Mouse (Mus musculus) liver, embryonic 12.5 days (tissue): ENCODE measurements around the gene Oxa1l. TPM values are rescaled to one million over a fixed set of nuclear protein-coding genes. Genes with fewer than 3 reads are reported as not detected.

Experiments
- ATAC-seq: fragments of 200-750 bp; cut with Nextera tagmentation; 2 replicates; pipeline ENCODE4 v1.8.0; 2017; ENCODE audit warnings: moderate number of reproducible peaks, mild to moderate bottlenecking, moderate library complexity
- H3K27ac ChIP-seq: fragments of 300-500 bp; sonication (generic); 2 replicates; pipeline ENCODE4 v1.5.1; 2016; ENCODE audit warnings: mild to moderate bottlenecking
- H3K27me3 ChIP-seq: fragments of 300-500 bp; sonication (generic); replicated peaks from 2 replicates; pipeline ENCODE4 v1.6.1; 2016; ENCODE audit warnings: mild to moderate bottlenecking, moderate library complexity
- H3K36me3 ChIP-seq: fragments of 300-500 bp; sonication (generic); 2 replicates; pipeline ENCODE4 v1.6.1; 2016; ENCODE audit warnings: mild to moderate bottlenecking, moderate library complexity
- H3K4me1 ChIP-seq: fragments of 300-500 bp; sonication (generic); 2 replicates; pipeline ENCODE4 v1.6.1; 2016
- H3K4me2 ChIP-seq: fragments of 300-500 bp; sonication (generic); 2 replicates; pipeline ENCODE4 v1.6.1; 2016; ENCODE audit warnings: mild to moderate bottlenecking, moderate library complexity
- H3K4me3 ChIP-seq: fragments of 300-500 bp; sonication (generic); 2 replicates; pipeline ENCODE4 v1.5.1; 2016; ENCODE audit warnings: mild to moderate bottlenecking, moderate library complexity
- H3K9ac ChIP-seq: fragments of 300-500 bp; sonication (generic); 2 replicates; pipeline ENCODE4 v1.6.1; 2016; ENCODE audit warnings: mild to moderate bottlenecking, moderate library complexity
- H3K9me3 ChIP-seq: fragments of 300-500 bp; sonication (generic); replicated peaks from 2 replicates; pipeline ENCODE4 v1.6.1; 2016; ENCODE audit warnings: mild to moderate bottlenecking, moderate library complexity
- WGBS: fragments of 180-500 bp; shearing (Covaris S2); methylation state at CpG from one replicate; pipeline ENCODE4 v1.1.7; 2016; ENCODE audit not compliant: insufficient replicate concordance; 5-methylcytosine and 5-hydroxymethylcytosine counted together
- polyA plus RNA-seq: library from polyadenylated mRNA; unstranded; fragments of >200 nt; fragmentation: Nextera tagmentation; extraction: Ambion mirVana; gene quantifications from 2 replicates; pipeline ENCODE4 v1.2.1, GENCODE M21; 2016

The Oxa1l gene
- polyA plus RNA-seq, 1 experiment from 2014 or later: 24.9 TPM

DNA sequence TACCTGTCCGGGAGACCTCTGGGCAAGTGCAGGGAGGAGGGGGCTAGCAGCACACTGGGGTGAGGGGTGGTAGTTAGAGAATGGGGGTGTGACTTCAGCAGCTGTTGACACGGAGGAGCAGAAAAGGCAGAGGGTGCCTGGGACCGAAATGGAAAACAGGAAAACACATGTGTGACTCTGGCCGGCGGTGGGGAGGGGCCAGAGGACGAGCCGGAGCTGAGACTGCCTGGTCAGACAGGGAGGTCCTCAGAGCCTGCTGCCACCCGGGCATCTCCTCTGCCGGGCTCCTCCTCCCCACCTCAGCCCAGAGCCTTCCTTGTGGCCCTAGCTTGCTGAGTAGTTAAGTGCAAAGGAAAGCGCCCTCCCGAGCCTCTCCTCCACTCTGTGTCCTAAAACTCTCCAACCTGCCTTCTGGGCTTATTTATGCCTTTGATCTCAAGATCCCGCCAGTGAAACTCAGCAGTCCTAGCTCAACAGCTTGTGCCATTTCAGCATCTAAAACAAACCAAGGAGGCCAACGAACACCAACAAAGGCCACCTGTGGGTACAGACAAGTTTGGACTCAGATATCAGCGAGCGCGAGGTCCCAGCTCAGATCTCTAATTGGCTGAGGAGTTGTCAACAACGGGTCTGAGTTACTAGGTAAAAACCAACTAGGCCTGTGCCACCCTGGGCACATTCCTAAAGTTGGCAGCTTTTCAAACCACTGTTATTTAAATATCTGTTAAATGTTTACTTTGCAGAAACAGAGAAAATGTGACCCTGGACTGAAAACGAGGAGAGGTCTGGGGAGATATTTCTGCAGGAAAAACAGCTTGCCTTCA, 53.5 kb downstream of the Oxa1l start:
- ATAC-seq: no peak
- no peaks in the 10 kb centered on the region for H3K9me3 ChIP-seq
- peaks cover 59% of the 10 kb centered on the region for H3K4me1 ChIP-seq
- 0 out of 2 replicates have a peak overlapping the region, but pooled peaks have one; percentile 2 for H3K9ac ChIP-seq
- no peak overlapping the region for H3K27ac ChIP-seq
- H3K27me3 ChIP-seq: no peaks in the 10 kb centered on the region
- H3K36me3 ChIP-seq: no peaks in the 10 kb centered on the region
- WGBS: 19% methylated on average over 18 of the region's 18 CpGs
- H3K4me3 ChIP-seq: no peak overlapping the region
- H3K4me2 ChIP-seq: peak overlapping the region; percentile 51

DNA sequence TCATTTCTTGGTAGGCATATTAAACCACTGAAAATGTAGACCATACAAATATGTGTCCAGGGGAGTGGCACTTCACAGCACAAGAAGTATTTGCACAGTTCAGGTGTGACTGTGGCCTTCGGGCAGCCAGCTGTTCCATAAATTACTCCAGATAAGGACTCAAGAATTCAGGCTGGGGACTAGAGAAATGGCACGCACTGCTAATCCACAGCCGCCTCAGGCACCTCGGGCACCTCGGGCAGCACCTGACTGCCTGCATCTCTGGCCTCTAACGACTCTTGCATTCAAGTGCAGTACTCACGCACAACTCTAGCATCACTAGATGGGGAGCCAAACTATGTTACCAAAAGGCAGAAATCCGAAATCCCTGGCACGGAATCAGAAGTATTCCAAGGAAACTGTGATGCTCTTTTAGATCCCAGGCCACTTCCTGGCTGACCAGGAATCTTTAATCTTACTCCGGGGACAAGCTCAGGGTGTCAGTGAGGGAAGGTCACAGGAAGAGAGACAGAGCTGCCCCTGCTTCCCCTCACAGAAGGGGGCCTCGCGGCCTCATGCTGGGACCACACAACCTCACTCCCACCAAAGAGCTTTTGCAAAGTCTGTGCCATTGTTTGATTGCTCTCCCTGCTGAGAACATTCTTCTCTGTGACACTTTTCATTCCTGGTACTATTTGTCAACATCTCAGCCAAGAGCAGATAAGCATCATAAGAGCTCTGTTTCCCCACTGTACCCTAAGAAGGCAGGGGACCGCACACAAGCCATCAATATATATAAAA, 54.8 kb downstream of the Oxa1l start:
- Histone ChIP-seq H3K4me2 (no peak overlapping the region), H3K9me3 (no peaks in the 10 kb centered on the region), H3K36me3 (no peaks in the 10 kb centered on the region), H3K9ac (no peak overlapping the region), H3K27ac (no peak overlapping the region), H3K4me3 (no peak overlapping the region), H3K4me1 (peaks cover 50% of the 10 kb centered on the region), H3K27me3 (no peaks in the 10 kb centered on the region)
- ATAC-seq: no peak
- WGBS: 39% methylated on average over 13 of the region's 13 CpGs

DNA sequence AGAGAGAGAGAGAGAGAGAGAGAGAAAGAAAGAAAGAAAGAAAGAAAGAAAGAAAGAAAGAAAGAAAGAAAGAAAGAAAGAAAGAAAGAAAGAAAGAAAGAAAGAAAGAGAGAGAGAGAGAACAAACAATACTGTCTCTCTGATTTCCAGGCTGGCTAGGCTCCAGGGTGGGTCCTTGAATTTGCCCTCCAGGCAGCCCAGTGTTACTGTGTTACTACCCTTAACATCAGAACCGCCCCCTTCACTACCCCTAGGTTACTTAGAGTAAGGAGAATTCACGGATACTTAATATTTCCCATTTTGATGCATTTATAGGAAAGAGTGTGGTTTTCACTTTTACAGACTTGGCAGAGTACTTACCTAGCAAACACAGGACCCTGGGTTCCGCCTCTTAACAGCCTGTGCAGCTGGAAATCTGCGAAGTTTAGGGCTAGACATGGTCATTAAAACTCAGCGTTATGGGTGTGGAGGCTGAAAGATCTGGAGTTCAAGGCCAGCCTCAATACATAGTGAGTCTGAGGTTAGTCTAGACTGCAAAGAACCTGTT, 55.7 kb downstream of the Oxa1l start:
- Histone ChIP-seq H3K4me3 (no peak overlapping the region), H3K27ac (no peak overlapping the region), H3K4me1 (peaks cover 44% of the 10 kb centered on the region), H3K4me2 (no peak overlapping the region), H3K27me3 (no peaks in the 10 kb centered on the region), H3K9ac (no peak overlapping the region), H3K9me3 (no peaks in the 10 kb centered on the region), H3K36me3 (no peaks in the 10 kb centered on the region)
- WGBS: 52% methylated on average over 5 of the region's 5 CpGs
- no peak for ATAC-seq

DNA sequence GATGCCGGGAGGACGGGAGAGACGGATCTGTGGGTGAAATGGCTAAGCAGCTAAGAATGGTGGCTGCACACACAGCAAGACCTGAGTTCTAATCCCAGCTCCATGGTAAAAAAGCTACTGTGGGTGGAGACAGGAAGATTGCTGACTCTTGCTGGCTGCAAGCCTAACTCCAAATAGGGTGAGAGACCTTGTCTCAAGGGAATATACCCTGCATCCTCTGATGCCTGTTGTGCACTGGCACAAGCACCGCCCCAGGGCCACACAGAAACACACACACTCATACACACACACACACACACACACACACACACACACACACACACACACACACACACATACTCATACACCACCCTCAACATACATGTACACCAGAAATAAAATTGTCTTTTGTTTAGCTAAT, 56.2 kb downstream of the Oxa1l start:
- H3K4me2 ChIP-seq: peak overlapping the region; percentile 74
- no peak overlapping the region for H3K27ac ChIP-seq
- no peak for ATAC-seq
- H3K27me3 ChIP-seq: no peaks in the 10 kb centered on the region
- peaks cover 44% of the 10 kb centered on the region for H3K4me1 ChIP-seq
- H3K9ac ChIP-seq: peak overlapping the region; percentile 72; the same call in 1 of the 2 replicates
- H3K36me3 ChIP-seq: no peaks in the 10 kb centered on the region
- no peaks in the 10 kb centered on the region for H3K9me3 ChIP-seq
- H3K4me3 ChIP-seq: peak overlapping the region; percentile 52
- WGBS: 59% methylated on average over 4 of the region's 4 CpGs

DNA sequence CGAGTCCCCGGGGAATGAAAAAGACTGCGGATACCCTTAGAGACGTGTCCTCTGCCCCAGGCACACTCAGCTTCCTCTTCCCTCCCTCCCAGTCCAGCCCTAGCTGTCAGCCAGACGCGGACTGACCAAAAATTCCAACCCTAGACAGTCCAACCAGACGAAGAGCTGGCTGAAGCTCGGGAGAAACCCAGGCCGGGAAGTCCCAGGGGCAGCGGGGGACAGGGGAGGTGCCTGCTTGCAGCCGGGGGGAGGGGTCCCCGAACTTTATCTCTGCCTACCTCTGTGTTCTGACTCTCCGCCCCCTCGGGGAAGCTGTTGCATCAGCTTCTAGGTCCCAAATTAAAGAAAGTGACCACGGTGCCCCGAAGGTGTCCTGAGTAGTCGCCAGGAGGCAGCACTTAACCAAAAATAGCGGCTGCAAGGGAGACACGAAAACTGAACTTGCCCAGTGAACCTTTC, 57.0 kb downstream of the Oxa1l start, which contains the start of gene Slc7a7:
Slc7a7 (minus strand) TSS at position 158 of the 459 bp plus-strand sequence.
- H3K27ac ChIP-seq: peak within 1 kb of the TSS; percentile 67; the same call in 1 of the 2 replicates
- peak within 1 kb of the TSS; percentile 74 for H3K4me2 ChIP-seq
- peaks cover 44% of the 10 kb centered on the region for H3K4me1 ChIP-seq
- 6% methylated on average over 19 of the region's 19 CpGs for WGBS
- peak; percentile 69 for ATAC-seq
- H3K27me3 ChIP-seq: no peaks in the 10 kb centered on the region
- H3K4me3 ChIP-seq: peak within 1 kb of the TSS; percentile 52
- peak within 1 kb of the TSS; percentile 72 for H3K9ac ChIP-seq
- H3K36me3 ChIP-seq: no peaks in the 10 kb centered on the region
- H3K9me3 ChIP-seq: no peaks in the 10 kb centered on the region

Other genes starting within 250 kb of the Oxa1l start
- 234 and 237 TPM in 2 replicates for gene Dad1, start 106.7 kb upstream of the Oxa1l start, polyA plus RNA-seq
- gene Abhd4, start 106.6 kb upstream of the Oxa1l start, polyA plus RNA-seq: 18.8 and 22.0 TPM in 2 replicates
- not detected in 2 replicates for gene Olfr49, start 75.9 kb upstream of the Oxa1l start, polyA plus RNA-seq
- gene Slc7a7, start 56.9 kb downstream of the Oxa1l start, polyA plus RNA-seq: 8.4 and 8.5 TPM in 2 replicates
- 269 and 282 TPM in 2 replicates for gene Mrpl52, start 66.1 kb downstream of the Oxa1l start, polyA plus RNA-seq
- gene Mmp14, start 70.8 kb downstream of the Oxa1l start, polyA plus RNA-seq: 36.7 and 38.2 TPM in 2 replicates
- 31.2 and 32.9 TPM in 2 replicates for gene Lrp10, start 103.3 kb downstream of the Oxa1l start, polyA plus RNA-seq
- gene Rem2, start 115.3 kb downstream of the Oxa1l start, polyA plus RNA-seq: 0.19 and 0.39 TPM in 2 replicates
- gene Prmt5, start 156.7 kb downstream of the Oxa1l start, polyA plus RNA-seq: 60.6 and 61.1 TPM in 2 replicates
- 49.3 and 52.0 TPM in 2 replicates for gene Haus4, start 193.8 kb downstream of the Oxa1l start, polyA plus RNA-seq
- gene Ajuba, start 216.7 kb downstream of the Oxa1l start, polyA plus RNA-seq: 10.4 and 12.7 TPM in 2 replicates
- gene 4931414P19Rik, start 245.2 kb downstream of the Oxa1l start, polyA plus RNA-seq: 3.7 and 4.1 TPM in 2 replicates